Mouse (Mus musculus) adrenal gland (tissue): ENCODE results near the gene Stard10.

ENCODE experiments used
- intact Hi-C: fragments of 180-260 bp; cut with DNase I; formaldehyde crosslinking; loops from one replicate; pipeline ENCODE4 v1.15.1; 2025
- long read RNA-seq, 2 experiments: library from polyadenylated mRNA; unstranded; transcript quantifications; one replicate each; pipeline ENCODE4 v2.0.0; 2020; ENCODE audit warnings: borderline replicate concordance in 1 of 2; ENCODE audit not compliant: insufficient replicate concordance in 1 of 2

Gene Stard10
- long read RNA-seq, experiment 1, transcript Stard10-201 (7 exons, 1,400 nt): major isoform, 7 of 11 reads
- long read RNA-seq, experiment 1, partial matches to known transcripts: 4 of 11 reads
- long read RNA-seq, experiment 1, other reads (novel, unspliced or antisense): 0 of 11 reads
- long read RNA-seq, experiment 2, transcript Stard10-201 (7 exons, 1,400 nt): major isoform, 13 of 22 reads
- long read RNA-seq, experiment 2, partial matches to known transcripts: 2 of 22 reads
- long read RNA-seq, experiment 2, other reads (novel, unspliced or antisense): 7 of 22 reads

- intact Hi-C loops: no loop called here
Observed at GRCm38 (mm10) chr7:101317014-101317413, at the start of gene Stard10. Stard10 (plus strand) TSS chr7:101317086.

GRCm38 (mm10) chr7:101267457-101268259 is 49.2 kb upstream of the Stard10 start:
- intact Hi-C loops: no loop called here

GRCm38 (mm10) chr7:101271602-101272001 is 45.3 kb upstream of the Stard10 start:
- intact Hi-C loops: no loop called here

GRCm38 (mm10) chr7:101272466-101273160 is 44.3 kb upstream of the Stard10 start:
- intact Hi-C loops: no loop called here

- intact Hi-C loops: no loop called here
Observed at GRCm38 (mm10) chr7:101282721-101283120, 34.2 kb upstream of the Stard10 start.

- intact Hi-C loops: no loop called here
Observed at GRCm38 (mm10) chr7:101284504-101284903, 32.4 kb upstream of the Stard10 start.

GRCm38 (mm10) chr7:101286891-101287290 is 30.0 kb upstream of the Stard10 start:
- intact Hi-C loops: loop anchor here (5.0 kb wide), 1 partner anchor 225 kb away; no protein-coding TSS in a partner anchor

- intact Hi-C loops: loop anchor here (5.0 kb wide), 1 partner anchor 226 kb away; no protein-coding TSS in a partner anchor
Observed at GRCm38 (mm10) chr7:101287820-101288219, 29.1 kb upstream of the Stard10 start.

- intact Hi-C loops: loop anchor here (5.0 kb wide), 1 partner anchor 226 kb away; no protein-coding TSS in a partner anchor
Observed at GRCm38 (mm10) chr7:101288436-101288835, 28.4 kb upstream of the Stard10 start.

- intact Hi-C loops: no loop called here
Observed at GRCm38 (mm10) chr7:101290401-101290800, 26.5 kb upstream of the Stard10 start.

GRCm38 (mm10) chr7:101291211-101291610 is 25.7 kb upstream of the Stard10 start:
- intact Hi-C loops: no loop called here

GRCm38 (mm10) chr7:101291641-101292040 is 25.2 kb upstream of the Stard10 start:
- intact Hi-C loops: no loop called here

- intact Hi-C loops: no loop called here
Observed at GRCm38 (mm10) chr7:101292086-101292485, 24.8 kb upstream of the Stard10 start.

- intact Hi-C loops: no loop called here
Observed at GRCm38 (mm10) chr7:101292696-101293095, 24.2 kb upstream of the Stard10 start.

GRCm38 (mm10) chr7:101293138-101293537 is 23.7 kb upstream of the Stard10 start:
- intact Hi-C loops: no loop called here

- intact Hi-C loops: no loop called here
Observed at GRCm38 (mm10) chr7:101293611-101294010, 23.3 kb upstream of the Stard10 start.

GRCm38 (mm10) chr7:101295438-101295837 is 21.4 kb upstream of the Stard10 start:
- intact Hi-C loops: no loop called here

- intact Hi-C loops: no loop called here
Observed at GRCm38 (mm10) chr7:101296252-101297022, 20.4 kb upstream of the Stard10 start.

GRCm38 (mm10) chr7:101297023-101297405 is 19.9 kb upstream of the Stard10 start:
- intact Hi-C loops: no loop called here

- intact Hi-C loops: no loop called here
Observed at GRCm38 (mm10) chr7:101298375-101298774, 18.5 kb upstream of the Stard10 start.

- intact Hi-C loops: no loop called here
Observed at GRCm38 (mm10) chr7:101301361-101301880, 15.5 kb upstream of the Stard10 start.
